Mouse (Mus musculus): ENCODE results near the gene Col23a1. TPM values are rescaled to one million over a fixed set of nuclear protein-coding genes. Genes with fewer than 3 reads are reported as not detected.

The Col23a1 gene
- polyA plus RNA-seq, 1 experiment: 5.3 TPM

DNA sequence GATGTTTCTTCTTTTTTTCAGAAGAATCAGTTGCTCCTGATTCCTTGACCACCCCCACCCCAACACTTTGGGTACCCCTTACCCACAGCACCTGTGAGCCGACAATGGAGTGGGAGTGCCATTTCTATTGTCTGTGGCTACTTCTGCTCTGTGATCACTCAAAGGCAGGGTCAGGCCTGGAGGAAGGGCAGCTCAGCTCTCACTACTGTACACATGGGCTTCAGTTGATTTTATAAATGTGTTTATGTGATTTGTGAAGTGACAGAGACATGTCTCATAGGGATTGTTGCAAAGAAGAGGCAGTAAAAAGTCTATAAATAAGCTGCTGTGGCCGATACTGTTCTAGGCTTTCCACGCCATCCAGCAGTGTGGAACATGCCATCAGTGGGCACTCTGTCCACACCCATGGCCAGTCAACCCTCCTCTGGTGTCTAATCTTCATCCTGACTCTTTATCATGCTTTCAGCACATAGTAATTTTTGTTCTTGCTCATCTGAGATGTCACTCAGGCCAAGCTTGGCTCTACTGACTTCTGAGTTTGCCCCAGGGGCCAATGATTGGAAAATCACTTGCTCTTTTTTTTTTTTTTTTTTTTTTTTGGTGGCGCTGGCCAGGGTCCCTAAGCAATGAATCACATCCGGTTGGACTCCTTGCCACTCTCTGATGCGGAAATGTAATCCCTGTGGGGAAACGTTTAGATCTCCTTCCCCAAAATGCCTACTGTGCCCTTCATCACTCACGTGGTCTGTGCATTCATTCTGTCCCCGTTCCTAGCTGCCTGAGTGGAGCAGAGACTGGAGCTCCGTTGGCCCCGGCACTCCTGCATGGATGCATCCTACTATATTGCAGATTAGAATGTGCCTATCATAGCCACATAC lies 40.4 kb downstream of the Col23a1 start:
- Histone ChIP-seq H3K27ac (ENCODE audit: insufficient read depth, low read length) (no peak overlapping the region), H3K4me1 (ENCODE audit: control insufficient read depth, insufficient read depth, low read length) (peaks cover 3% of the 10 kb centered on the region; the same call in 1 of the 2 replicates), H3K27me3 (ENCODE audit: control insufficient read depth, insufficient read depth, low read length) (no peaks in the 10 kb centered on the region), H3K4me3 (replicated peaks; ENCODE audit: insufficient read depth, low read depth, low read length) (no peak overlapping the region)
- TF ChIP-seq POLR2A (IDR thresholded peaks at IDR 0.05; ENCODE audit: borderline replicate concordance, insufficient read depth, low read length) (no peak), CTCF (IDR thresholded peaks at IDR 0.05; ENCODE audit: borderline replicate concordance, insufficient read depth, low read depth, low read length) (no peak)
- DNase-seq: no peak
- WGBS: 58% methylated on average over 11 of the region's 11 CpGs

DNA sequence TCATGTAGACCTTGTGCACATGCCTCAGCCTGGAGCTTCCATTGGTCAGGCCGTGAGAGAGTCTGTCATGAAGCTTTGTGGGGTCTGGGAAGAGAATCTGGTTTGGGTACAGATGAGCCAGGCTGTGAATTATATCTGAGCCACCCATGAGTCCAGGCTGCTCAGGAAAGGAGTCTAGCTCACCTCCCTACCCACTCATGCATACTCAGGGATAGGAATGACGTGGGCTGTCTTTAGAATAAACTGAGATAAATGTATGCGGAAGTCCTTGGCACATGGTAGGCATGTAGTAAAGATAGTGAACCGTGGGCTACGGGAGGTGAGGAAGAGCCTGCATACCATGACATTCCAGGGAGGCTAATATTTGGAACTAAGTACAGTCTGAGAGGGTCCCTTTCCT lies 44.3 kb downstream of the Col23a1 start:
- 81% methylated on average over 5 of the region's 5 CpGs for WGBS
- H3K4me3 ChIP-seq (replicated peaks; ENCODE audit: insufficient read depth, low read depth, low read length): no peak overlapping the region
- no peaks in the 10 kb centered on the region for H3K4me1 ChIP-seq (ENCODE audit: control insufficient read depth, insufficient read depth, low read length)
- H3K27ac ChIP-seq (ENCODE audit: insufficient read depth, low read length): no peak overlapping the region
- H3K27me3 ChIP-seq (ENCODE audit: control insufficient read depth, insufficient read depth, low read length): no peaks in the 10 kb centered on the region
- TF ChIP-seq CTCF (IDR thresholded peaks at IDR 0.05; ENCODE audit: borderline replicate concordance, insufficient read depth, low read depth, low read length) (no peak), POLR2A (IDR thresholded peaks at IDR 0.05; ENCODE audit: borderline replicate concordance, insufficient read depth, low read length) (no peak)
- DNase-seq: no peak

DNA sequence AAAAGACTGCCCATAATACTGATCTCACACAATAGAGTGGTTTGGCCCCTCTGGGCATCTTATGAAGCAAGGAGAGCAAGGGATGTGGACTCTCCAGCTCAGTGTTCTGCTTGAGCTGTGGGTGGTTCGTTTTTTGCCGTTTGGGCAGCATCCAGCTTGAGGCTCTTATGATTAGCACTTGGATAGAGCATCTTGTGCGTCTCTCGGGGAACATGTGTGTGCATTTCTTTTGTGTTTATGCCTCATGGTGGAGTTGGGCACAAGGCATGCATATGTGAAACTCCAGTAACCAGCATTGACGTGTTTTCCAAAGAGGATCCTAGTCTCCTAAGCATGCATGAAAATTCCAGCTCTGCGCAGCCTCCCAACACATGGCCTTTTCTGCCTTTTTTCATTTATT lies 47.9 kb downstream of the Col23a1 start:
- Histone ChIP-seq H3K27ac (ENCODE audit: insufficient read depth, low read length) (no peak overlapping the region), H3K27me3 (ENCODE audit: control insufficient read depth, insufficient read depth, low read length) (no peaks in the 10 kb centered on the region), H3K4me3 (replicated peaks; ENCODE audit: insufficient read depth, low read depth, low read length) (no peak overlapping the region), H3K4me1 (ENCODE audit: control insufficient read depth, insufficient read depth, low read length) (no peaks in the 10 kb centered on the region)
- DNase-seq: no peak
- TF ChIP-seq CTCF (IDR thresholded peaks at IDR 0.05; ENCODE audit: borderline replicate concordance, insufficient read depth, low read depth, low read length) (no peak), POLR2A (IDR thresholded peaks at IDR 0.05; ENCODE audit: borderline replicate concordance, insufficient read depth, low read length) (no peak)
- WGBS: 49% methylated on average over 6 of the region's 6 CpGs

DNA sequence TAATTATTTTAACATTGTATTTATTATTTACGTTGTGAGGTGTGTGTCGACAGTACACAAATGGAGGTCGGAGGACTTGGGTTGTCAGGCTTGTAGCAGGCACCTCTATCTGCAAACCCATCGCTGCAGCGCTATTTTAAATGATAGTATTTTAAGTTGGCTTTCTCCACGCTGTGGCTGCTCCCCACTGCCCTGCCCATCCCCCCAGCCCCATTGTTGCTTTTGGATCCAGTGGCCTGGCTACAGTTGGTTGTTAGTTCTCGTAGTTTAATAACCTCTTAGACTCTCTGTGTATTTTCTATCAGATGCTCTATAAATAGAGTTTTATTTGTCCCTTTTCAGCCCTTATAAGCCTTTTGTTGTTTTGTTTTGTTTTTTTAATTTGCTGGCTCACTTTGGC lies 48.7 kb downstream of the Col23a1 start:
- Histone ChIP-seq H3K4me3 (replicated peaks; ENCODE audit: insufficient read depth, low read depth, low read length) (no peak overlapping the region), H3K27ac (ENCODE audit: insufficient read depth, low read length) (no peak overlapping the region), H3K4me1 (ENCODE audit: control insufficient read depth, insufficient read depth, low read length) (peaks cover 4% of the 10 kb centered on the region), H3K27me3 (ENCODE audit: control insufficient read depth, insufficient read depth, low read length) (no peaks in the 10 kb centered on the region)
- WGBS: 82% methylated on average over 7 of the region's 7 CpGs
- TF ChIP-seq POLR2A (IDR thresholded peaks at IDR 0.05; ENCODE audit: borderline replicate concordance, insufficient read depth, low read length): no peak
- TF ChIP-seq CTCF (IDR thresholded peaks at IDR 0.05; ENCODE audit: borderline replicate concordance, insufficient read depth, low read depth, low read length): no peak
- DNase-seq: no peak

DNA sequence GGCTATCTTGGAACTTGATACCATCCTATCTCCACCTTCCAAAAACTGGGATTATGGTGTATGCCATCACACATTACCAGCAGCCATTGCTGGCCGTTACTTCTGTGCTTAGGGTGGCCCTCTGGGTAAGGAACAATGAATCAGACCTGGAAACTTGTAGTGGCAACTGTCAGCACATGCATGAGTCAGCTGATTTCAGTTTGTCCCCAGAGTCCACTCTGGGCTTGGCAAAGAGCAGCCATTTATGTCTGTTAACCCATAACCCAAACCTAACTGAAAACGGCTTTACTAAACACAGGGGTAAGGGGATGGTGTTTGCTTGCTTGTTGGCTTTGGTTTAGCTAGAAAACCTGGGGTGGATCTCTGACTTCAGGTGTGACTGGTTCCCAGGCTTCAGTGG lies 51.4 kb downstream of the Col23a1 start:
- 92% methylated on average over 2 of the region's 2 CpGs for WGBS
- no peaks in the 10 kb centered on the region for H3K27me3 ChIP-seq (ENCODE audit: control insufficient read depth, insufficient read depth, low read length)
- TF ChIP-seq CTCF (IDR thresholded peaks at IDR 0.05; ENCODE audit: borderline replicate concordance, insufficient read depth, low read depth, low read length): no peak
- no peak for TF ChIP-seq POLR2A (IDR thresholded peaks at IDR 0.05; ENCODE audit: borderline replicate concordance, insufficient read depth, low read length)
- H3K4me3 ChIP-seq (replicated peaks; ENCODE audit: insufficient read depth, low read depth, low read length): no peak overlapping the region
- H3K4me1 ChIP-seq (ENCODE audit: control insufficient read depth, insufficient read depth, low read length): peaks cover 16% of the 10 kb centered on the region
- DNase-seq: no peak
- no peak overlapping the region for H3K27ac ChIP-seq (ENCODE audit: insufficient read depth, low read length)

DNA sequence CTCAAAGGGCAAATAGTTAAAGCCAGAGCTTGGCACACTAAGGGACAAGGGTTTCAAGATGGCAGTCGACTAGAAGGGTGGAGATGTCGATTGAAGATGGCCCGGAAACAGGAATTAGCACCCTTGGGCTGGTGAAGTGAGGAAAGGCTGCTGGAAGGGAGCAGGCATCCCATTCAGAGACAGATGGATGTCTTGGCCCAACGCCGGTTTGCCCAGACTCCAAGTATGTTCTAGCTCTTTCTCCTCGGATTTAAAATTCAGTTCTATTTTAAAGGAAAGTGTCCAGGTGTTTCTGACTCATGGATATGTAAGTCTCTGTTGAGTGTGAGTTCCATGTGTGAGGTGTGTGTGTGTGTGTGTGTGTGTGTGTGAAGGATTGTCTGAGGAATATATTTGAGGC lies 53.1 kb downstream of the Col23a1 start:
- DNase-seq: peak; percentile 75 to 82
- TF ChIP-seq CTCF (IDR thresholded peaks at IDR 0.05; ENCODE audit: borderline replicate concordance, insufficient read depth, low read depth, low read length): no peak
- no peak for TF ChIP-seq POLR2A (IDR thresholded peaks at IDR 0.05; ENCODE audit: borderline replicate concordance, insufficient read depth, low read length)
- WGBS: 11% methylated on average over 6 of the region's 6 CpGs

DNA sequence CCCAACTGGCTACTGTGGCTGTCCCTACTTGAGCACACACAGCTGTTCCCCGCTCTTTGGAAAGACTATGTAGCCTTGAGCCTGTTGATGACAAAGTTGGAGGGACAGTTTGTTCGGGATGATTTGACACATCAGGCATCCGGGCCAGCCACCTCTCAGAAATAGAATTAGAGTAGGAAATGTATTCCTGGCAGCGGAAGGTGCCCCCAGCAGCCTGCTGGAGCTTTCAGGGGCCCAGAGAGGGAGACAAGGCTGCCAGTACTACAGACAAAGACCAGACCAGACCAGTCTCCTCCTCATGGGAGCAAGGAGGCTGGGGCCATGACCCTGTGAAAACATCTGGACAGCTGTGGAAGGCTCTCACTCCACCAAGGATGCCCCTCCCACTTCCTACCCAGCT lies 53.6 kb downstream of the Col23a1 start:
- Histone ChIP-seq H3K4me1 (ENCODE audit: control insufficient read depth, insufficient read depth, low read length) (peaks cover 19% of the 10 kb centered on the region), H3K27me3 (ENCODE audit: control insufficient read depth, insufficient read depth, low read length) (no peaks in the 10 kb centered on the region), H3K27ac (ENCODE audit: insufficient read depth, low read length) (no peak overlapping the region), H3K4me3 (replicated peaks; ENCODE audit: insufficient read depth, low read depth, low read length) (no peak overlapping the region)
- 40% methylated on average over 4 of the region's 4 CpGs for WGBS
- DNase-seq: no peak
- TF ChIP-seq POLR2A (IDR thresholded peaks at IDR 0.05; ENCODE audit: borderline replicate concordance, insufficient read depth, low read length) (no peak), CTCF (IDR thresholded peaks at IDR 0.05; ENCODE audit: borderline replicate concordance, insufficient read depth, low read depth, low read length) (no peak)

More for the DNA sequence above, 53.1 kb downstream of the Col23a1 start:
- Histone ChIP-seq H3K4me3 (replicated peaks; ENCODE audit: insufficient read depth, low read depth, low read length) (no peak overlapping the region), H3K27me3 (ENCODE audit: control insufficient read depth, insufficient read depth, low read length) (no peaks in the 10 kb centered on the region), H3K27ac (ENCODE audit: insufficient read depth, low read length) (no peak overlapping the region), H3K4me1 (ENCODE audit: control insufficient read depth, insufficient read depth, low read length) (peaks cover 19% of the 10 kb centered on the region)

DNA sequence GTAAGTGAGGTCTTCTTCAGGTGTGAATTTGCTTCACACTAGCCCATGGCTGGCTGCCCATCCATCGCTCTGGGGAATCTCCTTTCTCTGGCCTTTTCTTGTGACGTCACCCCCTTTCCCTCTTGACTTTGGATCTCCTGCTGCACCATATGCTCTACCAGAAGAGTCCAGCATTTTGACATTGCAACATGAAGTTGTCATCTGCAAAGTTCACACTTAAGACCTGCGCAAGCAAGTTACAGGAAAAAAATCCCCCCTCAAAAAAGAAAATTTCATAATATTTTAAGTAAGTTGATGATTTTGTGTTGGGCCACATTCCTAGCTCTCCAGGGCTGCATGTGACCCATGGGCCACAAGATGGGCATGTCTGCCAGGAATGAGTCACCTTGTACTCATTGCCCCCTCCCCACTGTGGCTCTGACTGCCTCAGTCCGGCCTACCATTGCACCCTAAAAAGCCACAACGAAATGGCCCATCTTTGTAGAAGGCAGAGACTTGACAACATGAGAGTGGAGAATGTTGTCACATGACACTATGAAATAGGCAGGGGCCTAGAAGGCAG lies 54.1 kb downstream of the Col23a1 start:
- no peak for TF ChIP-seq CTCF (IDR thresholded peaks at IDR 0.05; ENCODE audit: borderline replicate concordance, insufficient read depth, low read depth, low read length)
- no peak for TF ChIP-seq POLR2A (IDR thresholded peaks at IDR 0.05; ENCODE audit: borderline replicate concordance, insufficient read depth, low read length)
- 65% methylated on average over 5 of the region's 5 CpGs for WGBS
- H3K27ac ChIP-seq (ENCODE audit: insufficient read depth, low read length): no peak overlapping the region
- H3K4me3 ChIP-seq (replicated peaks; ENCODE audit: insufficient read depth, low read depth, low read length): no peak overlapping the region
- peaks cover 19% of the 10 kb centered on the region for H3K4me1 ChIP-seq (ENCODE audit: control insufficient read depth, insufficient read depth, low read length)
- peak in 1 of 2 experiments; percentile 28 for DNase-seq
- H3K27me3 ChIP-seq (ENCODE audit: control insufficient read depth, insufficient read depth, low read length): no peaks in the 10 kb centered on the region
